Comparison of ENCODE assay signal across 8 mouse cellular contexts in the genomic region with DNA sequence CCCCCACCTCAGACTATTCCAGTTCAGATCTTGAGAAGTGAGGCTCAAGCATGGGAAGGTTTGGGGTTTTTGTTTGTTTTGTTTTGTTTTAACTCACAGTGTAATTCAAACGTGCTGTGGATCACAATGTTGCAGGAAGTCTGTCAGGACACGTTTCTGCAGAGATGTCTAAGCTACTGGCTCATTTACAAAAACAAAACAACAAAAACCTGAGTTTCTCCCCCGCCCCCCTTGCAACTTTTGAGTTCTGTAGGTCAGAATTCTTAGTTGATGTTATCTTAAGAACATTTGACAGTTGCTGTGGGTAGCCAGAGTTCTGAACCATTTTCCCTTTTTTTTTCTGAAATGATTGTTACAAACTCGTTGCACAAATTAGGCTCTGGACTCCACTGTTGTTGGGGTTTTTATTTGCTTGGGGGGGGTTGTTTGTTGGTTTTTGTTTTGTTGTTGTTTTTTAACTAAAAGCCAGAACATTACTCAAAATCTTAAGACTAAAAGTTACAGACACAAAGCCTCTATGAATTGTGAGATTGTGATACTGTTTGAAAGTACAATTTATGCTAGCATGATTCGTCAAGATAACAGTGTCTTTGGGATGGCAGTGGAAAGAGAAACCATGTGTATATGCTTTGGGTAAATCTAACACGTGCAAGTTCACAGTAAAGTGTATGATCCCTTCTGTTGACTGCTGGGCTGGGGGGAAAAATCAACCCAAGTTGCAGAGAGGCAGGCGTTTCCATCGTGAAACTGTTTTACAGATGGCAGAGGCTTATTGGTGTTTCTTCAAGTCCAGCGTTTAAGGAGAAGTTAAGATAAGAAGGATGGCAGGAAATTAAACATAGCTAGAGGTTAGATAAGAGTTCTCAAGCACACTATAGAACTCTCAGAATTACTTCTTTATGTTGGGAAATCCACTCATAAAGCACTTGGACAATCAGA. TPM values are rescaled to one million over a fixed set of nuclear protein-coding genes. Genes with fewer than 3 reads are reported as not detected.
DNase-seq lines count a peak whose midpoint lies in the region; ATAC-seq and TF ChIP-seq lines count a peak whose summit lies in the region.

No protein-coding gene starts in this region.

- no peaks in the 10 kb centered on the region for H3K9me3 ChIP-seq in kidney, embryonic 15.5 days (replicated peaks)
- H3K9me3 ChIP-seq in midbrain, postnatal 0 days (ENCODE audit: low read length), result no peaks in the 10 kb centered on the region

- intact Hi-C loops in left cerebral cortex, postnatal 36 days (cut with DNase I), result loop anchor here (5.0 to 10.0 kb wide), 2 partner anchors 124 to 176 kb away; no protein-coding TSS in a partner anchor

- peak overlapping the region; percentile 77 for H3K27ac ChIP-seq in kidney, embryonic 15.5 days
- peak overlapping the region; percentile 63; the same call in 1 of the 2 replicates for H3K27ac ChIP-seq in midbrain, postnatal 0 days (ENCODE audit: low read depth, low read length)

- peak overlapping the region; percentile 61 for H3K4me3 ChIP-seq in kidney, embryonic 15.5 days (replicated peaks)
- H3K4me3 ChIP-seq in midbrain, postnatal 0 days (ENCODE audit: low read depth, low read length), result peak overlapping the region; percentile 44

- no peak for DNase-seq in kidney, postnatal 14 days
- DNase-seq in midbrain, postnatal 0 days (ENCODE audit: low spot score), result no peak
- no peak for DNase-seq in adipocyte (ENCODE audit: low spot score)
- no peak for DNase-seq in ovary, postnatal 14 days (ENCODE audit: low spot score)
- DNase-seq in left cerebral cortex, postnatal 36 days (ENCODE audit: low spot score in 2 of 2), result no peak

- H3K36me3 ChIP-seq in kidney, embryonic 15.5 days, result no peaks in the 10 kb centered on the region
- H3K36me3 ChIP-seq in midbrain, postnatal 0 days (ENCODE audit: insufficient read depth, low read length), result no peaks in the 10 kb centered on the region

- ATAC-seq in kidney, embryonic 15.5 days (replicated peaks; ENCODE audit: low FRiP score), result no peak
- peak; percentile 12 for ATAC-seq in activated CD4-positive, CD25-positive, alpha-beta regulatory T cell, adult 4 months
- ATAC-seq in inflammation-experienced regulatory T-cells, adult 6 months, result peak; percentile 9
- no peak for ATAC-seq in midbrain, postnatal 0 days (ENCODE audit: low FRiP score)

- H3K27me3 ChIP-seq in kidney, embryonic 15.5 days, result peaks cover 11% of the 10 kb centered on the region; the same call in 1 of the 2 replicates
- no peaks in the 10 kb centered on the region for H3K27me3 ChIP-seq in midbrain, postnatal 0 days (ENCODE audit: insufficient read depth, low read length)

- WGBS in kidney, embryonic 15.5 days, result 21% methylated on average over 9 of the region's 9 CpGs
- 25% methylated on average over 9 of the region's 9 CpGs for WGBS in midbrain, postnatal 0 days

- peak overlapping the region; percentile 54 for H3K4me2 ChIP-seq in kidney, embryonic 15.5 days
- peak overlapping the region; percentile 51 for H3K4me2 ChIP-seq in midbrain, postnatal 0 days (ENCODE audit: low read depth, low read length, poor library complexity, severe bottlenecking)

- no peak for TF ChIP-seq CTCF in midbrain, postnatal 0 days (IDR thresholded peaks at IDR 0.05)

- 0 out of 2 replicates have a peak, but pooled peaks cover 6% of the 10 kb centered on the region for H3K4me1 ChIP-seq in kidney, embryonic 15.5 days
- no peaks in the 10 kb centered on the region for H3K4me1 ChIP-seq in midbrain, postnatal 0 days (ENCODE audit: insufficient read depth, low read length)

- peak overlapping the region; percentile 39 for H3K9ac ChIP-seq in kidney, embryonic 15.5 days
- H3K9ac ChIP-seq in midbrain, postnatal 0 days (replicated peaks; ENCODE audit: low read length, poor library complexity, severe bottlenecking), result peak overlapping the region; percentile 50; the same call in 1 of the 2 replicates

RNA-seq across cellular contexts. Expression of gene Gemin8, which starts 0.8 kb away (rescaled TPM):
- 12.2 and 15.6 TPM in 2 replicates for polyA plus RNA-seq in kidney, embryonic 15.5 days (2015; fragmentation: Nextera tagmentation; extraction: Ambion mirVana)
- polyA plus RNA-seq in activated CD4-positive, CD25-positive, alpha-beta regulatory T cell, adult 4 months (2017; shearing (Covaris generic)), result 10 to 100 TPM; 20.9 to 21.5 TPM
- polyA plus RNA-seq in inflammation-experienced regulatory T-cells, adult 6 months (2017; shearing (Covaris generic)), result 10 to 100 TPM; 15.7 to 40.9 (median 25.3) TPM
- 7.6 TPM in 2 replicates for total RNA-seq in midbrain, postnatal 0 days (2014; rRNA removed)
- 6.2 and 6.5 TPM in 2 replicates for polyA plus RNA-seq in midbrain, postnatal 0 days (2015; fragmentation: Nextera tagmentation; extraction: Ambion mirVana)
- 10 to 100 TPM; 10.7 to 12.8 TPM for total RNA-seq in left cerebral cortex, postnatal 36 days (2021)

Comparison
In these comparisons a context has a peak if more than half of its experiments do, and no peak if none do; other contexts are left out.
1. ATAC-seq: peak in activated CD4-positive, CD25-positive, alpha-beta regulatory T cell, adult 4 months (single experiment) and inflammation-experienced regulatory T-cells, adult 6 months (single experiment); none in kidney, embryonic 15.5 days (single experiment) and midbrain, postnatal 0 days (single experiment).